Mouse (Mus musculus) inflammation-experienced regulatory T-cells, adult 16 weeks (primary cell): Measurements from ENCODE around the gene Iba57. TPM values are rescaled to one million over a fixed set of nuclear protein-coding genes. Genes with fewer than 3 reads are reported as not detected.

Experiments
- polyA plus RNA-seq: library from polyadenylated mRNA; unstranded; fragments of 100-300 nt; shearing (Covaris generic); gene quantifications from one replicate; pipeline ENCODE4 v1.2.1, GENCODE M21; 2017

Gene Iba57
- polyA plus RNA-seq = 2.2 TPM

GRCm38 (mm10) chr11:59163255-59164236, at the start of gene Iba57:
Iba57 (minus strand) TSS chr11:59163739.

GRCm38 (mm10) chr11:59208153-59208831, 44.8 kb upstream of the Iba57 start, which contains the start of gene 2310033P09Rik:
2310033P09Rik (plus strand) TSS chr11:59208321.

DNA sequence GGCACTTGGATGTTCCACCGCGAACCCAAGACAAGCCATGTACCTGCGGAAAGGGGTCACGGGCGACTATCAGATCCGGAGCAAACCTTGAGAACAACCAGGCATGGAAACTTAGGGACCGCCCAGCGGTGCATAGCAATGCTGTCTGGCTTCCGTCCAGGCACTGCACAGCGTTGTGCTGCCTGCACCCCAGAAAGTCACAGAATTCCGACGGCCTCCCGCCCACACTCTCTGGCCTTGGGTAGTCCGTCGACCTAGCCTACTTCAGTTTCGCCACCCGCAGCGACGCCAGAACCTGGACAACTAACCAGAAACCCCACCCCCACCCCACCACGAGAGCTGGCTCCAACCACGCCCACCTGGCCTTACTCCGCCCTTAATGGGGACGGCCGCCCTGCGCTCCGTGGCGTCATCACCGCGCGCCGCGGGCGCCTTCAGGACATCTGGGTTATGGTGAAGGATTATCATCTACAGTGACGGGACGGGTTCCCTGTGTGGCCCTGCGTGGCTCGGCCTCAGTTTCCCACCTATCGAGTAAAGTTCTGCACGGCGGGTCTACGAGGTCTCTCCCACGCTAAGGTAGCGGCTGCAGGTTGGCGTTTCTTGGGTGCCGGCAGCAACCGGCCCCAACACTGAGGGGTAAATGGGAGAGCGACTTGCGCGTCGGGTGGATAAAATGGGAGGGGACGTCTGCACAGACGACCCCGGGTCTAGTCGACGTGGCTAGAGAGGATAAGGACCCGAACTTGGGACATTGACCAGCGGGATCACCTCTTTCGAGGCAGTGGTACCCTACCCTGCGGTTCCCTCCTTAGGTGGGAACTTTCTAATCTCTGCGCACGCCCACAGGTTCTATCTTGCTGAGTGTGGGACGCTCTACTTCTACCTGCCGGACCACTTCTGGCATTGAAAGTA, 38.8 kb upstream of the Iba57 start, which contains the start of gene Mrpl55:
Mrpl55 (plus strand) TSS at position 406 of the 915 bp plus-strand sequence.

GRCm38 (mm10) chr11:59192059-59192386, 28.5 kb upstream of the Iba57 start, which contains the start of gene Guk1:
Guk1 (minus strand) TSS chr11:59192212.

DNA sequence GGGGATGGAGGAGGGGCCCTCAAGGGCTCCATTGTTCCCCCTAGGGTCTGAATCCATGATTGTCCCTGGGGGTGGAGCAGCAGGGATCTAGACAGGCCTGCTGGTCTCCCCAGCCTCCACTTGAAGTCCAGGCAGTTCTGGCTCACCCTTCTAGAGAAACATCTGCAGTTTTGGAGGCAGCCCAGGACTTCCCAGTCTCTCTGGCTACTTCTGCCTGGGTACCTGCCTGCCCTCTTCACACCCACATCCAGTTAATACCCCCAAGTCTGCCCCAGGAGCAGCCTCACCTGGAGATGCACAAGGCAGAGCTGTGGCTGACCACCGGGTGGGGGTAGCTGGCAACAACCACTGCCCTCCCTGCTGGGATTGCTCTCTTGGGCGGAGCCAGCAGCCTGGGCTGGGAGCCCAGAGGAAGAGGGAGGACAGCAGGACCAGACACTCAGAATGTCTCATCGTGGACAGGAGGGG, 19.4 kb upstream of the Iba57 start, which contains the start of gene Gjc2:
Gjc2 (minus strand) TSS at position 350 of the 468 bp plus-strand sequence.

DNA sequence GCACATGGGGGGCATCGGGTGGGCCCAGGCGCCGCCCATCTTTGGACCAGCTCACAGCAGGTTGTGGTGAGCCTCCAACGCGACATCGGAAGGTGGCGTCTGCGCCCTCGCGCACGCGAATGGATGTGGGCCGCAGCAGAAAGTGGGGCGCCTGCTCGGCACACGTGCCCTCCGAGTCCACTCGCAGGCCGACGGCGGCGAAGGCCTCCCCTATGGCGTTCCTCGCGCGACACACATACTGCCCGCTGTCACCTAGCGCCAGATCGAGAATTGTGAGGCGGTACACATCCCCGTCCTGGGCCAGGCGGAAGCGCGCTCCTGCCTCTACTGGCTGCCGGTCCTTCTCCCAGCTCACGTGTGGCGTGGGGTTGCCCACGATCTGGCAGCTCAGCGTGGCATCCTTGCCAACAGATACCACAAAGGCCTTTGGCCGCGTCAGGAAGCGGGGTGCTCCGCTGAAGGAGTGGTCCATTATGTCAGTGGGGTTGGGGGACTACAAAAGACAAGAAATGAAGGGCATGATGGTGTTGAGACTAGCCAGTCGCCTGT, 27.6 kb downstream of the Iba57 start, which contains the start of gene Obscn:
Obscn (minus strand) TSS at position 499 of the 549 bp plus-strand sequence.

Other genes starting within 250 kb of the Iba57 start
- gene Btnl10, start 245.8 kb downstream of the Iba57 start, polyA plus RNA-seq = not detected
- gene Rnf187, start 224.8 kb downstream of the Iba57 start, polyA plus RNA-seq = 12.3 TPM
- 17.8 TPM for gene Hist3h2ba, start 214.8 kb downstream of the Iba57 start, polyA plus RNA-seq
- 23.3 TPM for gene Hist3h2a, start 209.1 kb downstream of the Iba57 start, polyA plus RNA-seq
- gene Trim17, start 209.1 kb downstream of the Iba57 start, polyA plus RNA-seq = 0.11 TPM
- 45.5 TPM for gene Trim11, start 185.6 kb downstream of the Iba57 start, polyA plus RNA-seq
- gene Obscn, start 27.3 kb downstream of the Iba57 start, polyA plus RNA-seq = not detected
- not detected for gene Gjc2, start 19.5 kb upstream of the Iba57 start, polyA plus RNA-seq
- gene Guk1, start 28.5 kb upstream of the Iba57 start, polyA plus RNA-seq = 88.8 TPM
- gene Mrpl55, start 38.7 kb upstream of the Iba57 start, polyA plus RNA-seq = 48.5 TPM
- 40.1 TPM for gene 2310033P09Rik, start 44.6 kb upstream of the Iba57 start, polyA plus RNA-seq
- gene Arf1, start 64.5 kb upstream of the Iba57 start, polyA plus RNA-seq = 545 TPM
- not detected for gene Wnt3a, start 127.0 kb upstream of the Iba57 start, polyA plus RNA-seq
- not detected for gene Wnt9a, start 143.2 kb upstream of the Iba57 start, polyA plus RNA-seq
- not detected for gene Prss38, start 211.9 kb upstream of the Iba57 start, polyA plus RNA-seq